Mouse (Mus musculus) lung, embryonic 15.5 days (tissue): ENCODE measurements at regions not wholly inside any gene's neighbourhood (a gene's known extent, or its start where the extent isn't known, plus 50 kb on each side); places are given as distances from the start of the nearest gene placed in this dataset.
A peak's percentile ranks its signal among the peaks of the same experiment; 100 is the strongest.

Experiments used
- ATAC-seq: fragments of 200-750 bp; cut with Nextera tagmentation; 2 replicates; pipeline ENCODE4 v1.8.0; 2017; ENCODE audit warnings: moderate number of reproducible peaks, borderline replicate concordance; ENCODE audit not compliant: low FRiP score, low TSS enrichment; ENCODE audit errors: extremely low read depth
- H3K27ac ChIP-seq: fragments of 300-500 bp; sonication (generic); 2 replicates; pipeline ENCODE4 v1.5.1; 2015; ENCODE audit warnings: moderate library complexity, mild to moderate bottlenecking, inconsistent platforms
- H3K27me3 ChIP-seq: fragments of 300-500 bp; sonication (generic); 2 replicates; pipeline ENCODE4 v1.6.1; 2015; ENCODE audit warnings: inconsistent platforms
- H3K36me3 ChIP-seq: fragments of 300-500 bp; sonication (generic); 2 replicates; pipeline ENCODE4 v1.6.1; 2015; ENCODE audit warnings: inconsistent platforms
- H3K4me1 ChIP-seq: fragments of 300-500 bp; sonication (generic); 2 replicates; pipeline ENCODE4 v1.6.1; 2015; ENCODE audit warnings: inconsistent platforms
- H3K4me2 ChIP-seq: fragments of 300-500 bp; sonication (generic); 2 replicates; pipeline ENCODE4 v1.6.1; 2015; ENCODE audit warnings: inconsistent platforms, mild to moderate bottlenecking, moderate library complexity
- H3K4me3 ChIP-seq: fragments of 300-500 bp; sonication (generic); 2 replicates; pipeline ENCODE4 v1.5.1; 2015; ENCODE audit warnings: mild to moderate bottlenecking, inconsistent platforms
- H3K9ac ChIP-seq: fragments of 300-500 bp; sonication (generic); 2 replicates; pipeline ENCODE4 v1.6.1; 2015; ENCODE audit warnings: inconsistent platforms
- H3K9me3 ChIP-seq: fragments of 300-500 bp; sonication (generic); 2 replicates; pipeline ENCODE4 v1.6.1; 2016; ENCODE audit warnings: inconsistent platforms
- WGBS: fragments of 180-500 bp; shearing (Covaris S2); methylation state at CpG from one replicate; pipeline ENCODE4 v1.1.7; 2015; 5-methylcytosine and 5-hydroxymethylcytosine counted together

- ATAC-seq, result peak; percentile 57; the same call in 1 of the 2 replicates
- 53% methylated on average over 3 of the region's 3 CpGs for WGBS
- no peaks in the 10 kb centered on the region for H3K4me1 ChIP-seq
Observed at GRCm38 (mm10) chr1:78761061-78761515, 55.5 kb upstream of the Kcne4 start.

More at GRCm38 (mm10) chr1:78761061-78761515, 55.5 kb upstream of the Kcne4 start:
- no peak overlapping the region for H3K9ac ChIP-seq
- H3K4me2 ChIP-seq, result no peak overlapping the region
- no peaks in the 10 kb centered on the region for H3K36me3 ChIP-seq
- no peak overlapping the region for H3K4me3 ChIP-seq
- no peak overlapping the region for H3K27ac ChIP-seq
- no peaks in the 10 kb centered on the region for H3K27me3 ChIP-seq
- no peaks in the 10 kb centered on the region for H3K9me3 ChIP-seq
